Mouse (Mus musculus): ENCODE data around the gene Coq9. TPM values are rescaled to one million over a fixed set of nuclear protein-coding genes. Genes with fewer than 3 reads are reported as not detected.

The Coq9 gene
- total and polyA plus RNA-seq, 3 experiments: 48.5 to 82.2 (median 68.8) TPM

DNA sequence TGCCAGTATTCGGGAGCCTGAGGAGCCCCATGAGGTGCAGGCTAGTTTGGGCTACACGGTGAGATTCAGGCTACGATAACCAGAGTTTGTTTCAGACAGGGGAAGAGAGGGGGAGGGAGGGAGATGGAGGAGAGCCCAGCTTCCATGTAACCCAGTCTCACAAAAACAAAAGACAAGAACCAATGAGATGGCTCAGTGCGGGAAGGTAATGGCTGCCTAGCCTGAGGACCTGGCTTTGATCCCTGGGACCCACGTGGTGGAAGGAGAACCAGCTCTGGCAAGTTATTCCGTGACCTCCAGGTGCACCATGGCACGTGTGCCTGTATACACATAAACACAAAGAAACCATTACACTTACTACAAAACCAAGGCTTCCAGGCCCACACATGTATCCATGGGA lies 17.6 kb upstream of the Coq9 start:
- in situ Hi-C loops (cut with MboI; ENCODE audit: low pct_ligation_motif_present, low pct_unique_long_range_greater_than_20kb, low sequenced_read_pairs): loop anchor here (5.0 kb wide), 1 partner anchor 87 kb away; no protein-coding TSS in a partner anchor
- H3K4me1 ChIP-seq (ENCODE audit: control insufficient read depth in 1 of 2, insufficient read depth in 2 of 2): peaks cover 3 to 15% of the 10 kb centered on the region in 2 experiments; a peak in 3 of 4 replicates
- H3K4me3 ChIP-seq (replicated peaks in 1 of 3; ENCODE audit: low read depth in 2 of 3, low read length in 2 of 3, poor library complexity in 1 of 3): no peak overlapping the region

GRCm38 (mm10) chr8:94821381-94821780 lies 16.7 kb upstream of the Coq9 start:
- Histone ChIP-seq H3K79me2 (replicated peaks; ENCODE audit: control insufficient read depth, extremely low read depth, insufficient read depth, poor library complexity, severe bottlenecking) (no peaks in the 10 kb centered on the region), H3K4me1 (ENCODE audit: control insufficient read depth in 1 of 2, insufficient read depth in 2 of 2) (peaks cover 3 to 15% of the 10 kb centered on the region in 2 experiments; a peak in 3 of 4 replicates), H3K36me3 (replicated peaks in 1 of 2; ENCODE audit: control insufficient read depth in 1 of 2, insufficient read depth in 1 of 2, low read length in 1 of 2) (peaks cover 54 to 91% of the 10 kb centered on the region in 2 experiments), H3K9me3 (replicated peaks; ENCODE audit: low read length) (no peaks in the 10 kb centered on the region), H3K27ac (ENCODE audit: insufficient read depth, low read depth) (no peak overlapping the region), H3K27me3 (replicated peaks) (no peaks in the 10 kb centered on the region), H3K4me3 (replicated peaks in 1 of 3; ENCODE audit: low read depth in 2 of 3, low read length in 2 of 3, poor library complexity in 1 of 3) (no peak overlapping the region), H3K9ac (ENCODE audit: insufficient read depth, low read depth) (no peak overlapping the region), H3K4me2 (ENCODE audit: insufficient read depth, low read depth, poor library complexity, severe bottlenecking) (no peak overlapping the region)
- TF ChIP-seq POLR2AphosphoS2 (IDR thresholded peaks at IDR 0.05; ENCODE audit: low read depth, low read length): no peak
- TF ChIP-seq USF1 (IDR thresholded peaks at IDR 0.05; ENCODE audit: low read depth, low read length): no peak
- no peak for TF ChIP-seq RAD21 (IDR thresholded peaks at IDR 0.05; ENCODE audit: low read depth, low read length)
- TF ChIP-seq BHLHE40 (IDR thresholded peaks at IDR 0.05; ENCODE audit: low read depth, low read length): no peak
- no peak for TF ChIP-seq TBP (conservative IDR thresholded peaks at IDR 0.05; ENCODE audit: low read depth, low read length)
- TF ChIP-seq MAX (IDR thresholded peaks at IDR 0.05; ENCODE audit: low read length): no peak
- no peak for TF ChIP-seq IRF4 (IDR thresholded peaks at IDR 0.05; ENCODE audit: low read depth, low read length)
- TF ChIP-seq MXI1 (IDR thresholded peaks at IDR 0.05; ENCODE audit: low read depth, low read length): no peak
- no peak for TF ChIP-seq MAFK (IDR thresholded peaks at IDR 0.05; ENCODE audit: insufficient replicate concordance, low read length)
- TF ChIP-seq ZC3H11A (IDR thresholded peaks at IDR 0.05; ENCODE audit: low read depth, low read length): no peak
- TF ChIP-seq CHD1 (IDR thresholded peaks at IDR 0.05; ENCODE audit: low read depth, low read length): no peak
- TF ChIP-seq ZMIZ1 (IDR thresholded peaks at IDR 0.05; ENCODE audit: low read depth, low read length): no peak
- TF ChIP-seq ETS1 (conservative IDR thresholded peaks at IDR 0.05; ENCODE audit: low read depth, low read length): no peak
- no peak for TF ChIP-seq SIN3A (IDR thresholded peaks at IDR 0.05; ENCODE audit: low read length)
- no peak for TF ChIP-seq RCOR1 (conservative IDR thresholded peaks at IDR 0.05; ENCODE audit: low read depth, low read length)
- TF ChIP-seq ZNF384 (IDR thresholded peaks at IDR 0.05; ENCODE audit: low read depth, low read length): no peak
- no peak for TF ChIP-seq ZKSCAN1 (IDR thresholded peaks at IDR 0.05; ENCODE audit: borderline replicate concordance, low read depth, low read length)
- no peak for TF ChIP-seq ELF1 (IDR thresholded peaks at IDR 0.05; ENCODE audit: low read depth, low read length)
- no peak for TF ChIP-seq MYC (IDR thresholded peaks at IDR 0.05; ENCODE audit: low read depth, low read length)
- no peak for TF ChIP-seq UBTF (IDR thresholded peaks at IDR 0.05; ENCODE audit: low read depth, low read length)
- in situ Hi-C loops (cut with MboI; ENCODE audit: low pct_ligation_motif_present, low pct_unique_long_range_greater_than_20kb, low sequenced_read_pairs): loop anchor here (5.0 kb wide), 1 partner anchor 86 kb away; no protein-coding TSS in a partner anchor
- DNase-seq (ENCODE audit: extremely low read depth): no peak
- dilution Hi-C loops (cut with MboI; ENCODE audit: extremely low pct_ligation_motif_present, extremely low pct_unique_long_range_greater_than_20kb, low sequenced_read_pairs): no loop called here

More for the DNA sequence above, 17.6 kb upstream of the Coq9 start:
- H3K9ac ChIP-seq (ENCODE audit: insufficient read depth, low read depth): no peak overlapping the region
- TF ChIP-seq MAX (IDR thresholded peaks at IDR 0.05; ENCODE audit: low read length): no peak
- no peak for TF ChIP-seq PAX5 (IDR thresholded peaks at IDR 0.05; ENCODE audit: low read length)
- TF ChIP-seq ZMIZ1 (IDR thresholded peaks at IDR 0.05; ENCODE audit: low read depth, low read length): no peak
- no peak for TF ChIP-seq JUN (IDR thresholded peaks at IDR 0.05; ENCODE audit: insufficient read depth, low read depth, low read length)
- no peak for TF ChIP-seq RCOR1 (conservative IDR thresholded peaks at IDR 0.05; ENCODE audit: low read depth, low read length)
- no peak for TF ChIP-seq ETS1 (conservative IDR thresholded peaks at IDR 0.05; ENCODE audit: low read depth, low read length)
- no peak for TF ChIP-seq CTCF (conservative IDR thresholded peaks at IDR 0.05 in 1 of 2, IDR thresholded peaks at IDR 0.05 in 1 of 2; ENCODE audit: low read depth in 2 of 2, low read length in 2 of 2)
- no peak for TF ChIP-seq MEF2A (IDR thresholded peaks at IDR 0.05; ENCODE audit: borderline replicate concordance, low read depth, low read length)
- no peak for TF ChIP-seq USF1 (IDR thresholded peaks at IDR 0.05; ENCODE audit: low read depth, low read length)
- no peak for TF ChIP-seq CHD2 (IDR thresholded peaks at IDR 0.05; ENCODE audit: low read length)
- no peak for TF ChIP-seq ZC3H11A (IDR thresholded peaks at IDR 0.05; ENCODE audit: low read depth, low read length)
- TF ChIP-seq MAZ (IDR thresholded peaks at IDR 0.05; ENCODE audit: low read depth, low read length): no peak
- TF ChIP-seq ZNF384 (IDR thresholded peaks at IDR 0.05; ENCODE audit: low read depth, low read length): no peak
- DNase-seq (ENCODE audit: extremely low read depth): no peak
- dilution Hi-C loops (cut with MboI; ENCODE audit: extremely low pct_ligation_motif_present, extremely low pct_unique_long_range_greater_than_20kb, low sequenced_read_pairs): no loop called here
- no peak overlapping the region for H3K27ac ChIP-seq (ENCODE audit: insufficient read depth, low read depth)
- no peak overlapping the region for H3K4me2 ChIP-seq (ENCODE audit: insufficient read depth, low read depth, poor library complexity, severe bottlenecking)
- no peaks in the 10 kb centered on the region for H3K79me2 ChIP-seq (replicated peaks; ENCODE audit: control insufficient read depth, extremely low read depth, insufficient read depth, poor library complexity, severe bottlenecking)
- H3K9me3 ChIP-seq (replicated peaks; ENCODE audit: low read length): no peaks in the 10 kb centered on the region
- H3K36me3 ChIP-seq (replicated peaks in 1 of 2; ENCODE audit: control insufficient read depth in 1 of 2, insufficient read depth in 1 of 2, low read length in 1 of 2): peaks cover 50 to 83% of the 10 kb centered on the region in 2 experiments
- H3K27me3 ChIP-seq (replicated peaks): no peaks in the 10 kb centered on the region

Data from CH12.LX (cell line).